ENCODE assay signal across 9 mouse cellular contexts in the genomic region with DNA sequence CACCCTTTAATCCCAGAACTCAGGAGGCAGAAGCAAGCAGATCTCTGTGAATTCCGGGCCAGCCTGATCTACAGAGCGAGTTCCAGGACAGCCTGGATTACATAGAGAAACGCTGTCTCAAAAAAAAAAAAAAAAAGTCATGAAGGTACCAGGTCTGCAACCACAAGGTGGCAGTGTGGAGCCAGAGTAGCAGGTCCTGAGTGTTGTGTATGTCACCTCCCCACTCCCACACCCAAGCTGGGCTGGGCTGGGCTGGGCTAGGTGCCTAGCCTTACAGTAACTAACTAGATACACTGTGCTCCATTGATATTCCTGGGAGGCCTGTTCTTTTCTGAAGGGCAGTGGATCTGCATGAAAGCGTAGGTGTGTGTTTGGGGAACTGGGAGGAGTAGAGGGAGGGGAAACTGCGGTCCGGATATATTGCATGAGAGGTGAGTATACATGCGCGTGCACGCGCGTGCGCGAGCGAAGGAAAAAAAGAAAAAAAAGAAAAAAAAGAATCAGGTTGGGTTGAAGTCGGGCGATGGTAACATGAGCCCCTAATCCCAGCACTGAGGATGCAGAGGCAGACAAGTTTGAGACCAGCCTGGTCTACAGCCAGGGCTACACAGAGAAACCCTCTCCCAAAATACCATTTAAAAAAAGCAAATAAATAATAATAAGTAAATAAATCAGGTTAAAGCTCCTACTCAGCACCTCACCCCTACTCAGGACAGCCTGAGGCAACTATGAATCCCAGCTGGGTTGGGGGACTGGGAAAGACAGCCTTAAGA. TPM values are rescaled to one million over a fixed set of nuclear protein-coding genes. Genes with fewer than 3 reads are reported as not detected.
DNase-seq lines count a peak whose midpoint lies in the region; ATAC-seq lines count a peak whose summit lies in the region.
"Had no signal": no experiment of that assay in that cellular context is flagged by ENCODE, and none has a peak within 500 bp of the region (broad histone marks: within the 10 kb centered on the region; RNA-seq: fewer than 3 reads in every experiment).

No protein-coding gene starts in this region.

- H3K9me3 ChIP-seq in limb, embryonic 11.5 days (ENCODE audit: control insufficient read depth, low read length) = no peaks in the 10 kb centered on the region
- no peaks in the 10 kb centered on the region for H3K9me3 ChIP-seq in stomach, embryonic 16.5 days (replicated peaks; ENCODE audit: control insufficient read depth, low read length)
- H3K9me3 ChIP-seq: hindbrain, embryonic 15.5 days had no signal

- ATAC-seq in limb, embryonic 11.5 days (ENCODE audit: insufficient number of reproducible peaks, low FRiP score, low TSS enrichment, low read depth) = peak; percentile 75; the same call in 1 of the 2 replicates
- peak; percentile 91 for ATAC-seq in monocyte, adult 5-6 weeks (replicated peaks; ENCODE audit: insufficient number of reproducible peaks, low FRiP score, low TSS enrichment, poor library complexity, severe bottlenecking)
- peak; percentile 94 for ATAC-seq in stomach, embryonic 16.5 days (ENCODE audit: insufficient read depth, low FRiP score)

- no peaks in the 10 kb centered on the region for H3K27me3 ChIP-seq in limb, embryonic 11.5 days (ENCODE audit: control insufficient read depth, insufficient read depth, low read length)
- no peaks in the 10 kb centered on the region for H3K27me3 ChIP-seq in stomach, embryonic 16.5 days (ENCODE audit: control insufficient read depth, insufficient read depth, low read length)
- H3K27me3 ChIP-seq: hindbrain, embryonic 15.5 days had no signal

- H3K4me3 ChIP-seq in limb, embryonic 11.5 days (ENCODE audit: low read depth, low read length) = no peak overlapping the region
- H3K4me3 ChIP-seq in stomach, embryonic 16.5 days (replicated peaks; ENCODE audit: low read length) = no peak overlapping the region
- H3K4me3 ChIP-seq: hindbrain, embryonic 15.5 days had no signal

- no peak overlapping the region for H3K4me2 ChIP-seq in limb, embryonic 11.5 days (ENCODE audit: low read depth, severe bottlenecking)
- no peak overlapping the region for H3K4me2 ChIP-seq in stomach, embryonic 16.5 days (ENCODE audit: low read depth, low read length)
- H3K4me2 ChIP-seq: hindbrain, embryonic 15.5 days had no signal

- 82% methylated on average over 16 of the region's 16 CpGs for WGBS in limb, embryonic 11.5 days
- WGBS in stomach, embryonic 16.5 days = 69% methylated on average over 16 of the region's 16 CpGs

- no peak overlapping the region for H3K27ac ChIP-seq in limb, embryonic 11.5 days (replicated peaks; ENCODE audit: low read depth, low read length)
- H3K27ac ChIP-seq in stomach, embryonic 16.5 days (ENCODE audit: low read length) = no peak overlapping the region; the same call in 1 of the 2 replicates
- H3K27ac ChIP-seq: hindbrain, embryonic 15.5 days had no signal

- DNase-seq in 3134 (ENCODE audit: extremely low read depth, insufficient read length, low spot score) = peak; percentile 13
- DNase-seq in WW6 (ENCODE audit: low read depth, low spot score) = peak; percentile 86
- DNase-seq in embryo, embryonic 10 days (ENCODE audit: low spot score) = peak; percentile 85
- peak; percentile 41 for DNase-seq in gastrocnemius, postnatal 25 days
- peak; percentile 74 for DNase-seq in kidney, adult 18-20 months
- peak; percentile 82 for DNase-seq in limb, embryonic 11.5 days (ENCODE audit: low spot score)

- no peaks in the 10 kb centered on the region for H3K36me3 ChIP-seq in limb, embryonic 11.5 days (ENCODE audit: control insufficient read depth, insufficient read depth, low read length)
- no peaks in the 10 kb centered on the region for H3K36me3 ChIP-seq in stomach, embryonic 16.5 days (ENCODE audit: control insufficient read depth, insufficient read depth, low read length)
- H3K36me3 ChIP-seq: hindbrain, embryonic 15.5 days had no signal

- no peak overlapping the region for H3K9ac ChIP-seq in limb, embryonic 11.5 days (ENCODE audit: low read length)
- no peak overlapping the region for H3K9ac ChIP-seq in stomach, embryonic 16.5 days (ENCODE audit: low read length)
- H3K9ac ChIP-seq: hindbrain, embryonic 15.5 days had no signal

- no peaks in the 10 kb centered on the region for H3K4me1 ChIP-seq in limb, embryonic 11.5 days (ENCODE audit: control insufficient read depth, insufficient read depth, low read length)
- no peaks in the 10 kb centered on the region for H3K4me1 ChIP-seq in stomach, embryonic 16.5 days (ENCODE audit: control insufficient read depth, insufficient read depth, low read length)
- H3K4me1 ChIP-seq: hindbrain, embryonic 15.5 days had no signal

RNA-seq across cellular contexts. Expression of a gene that starts 14.5 kb away (rescaled TPM):
- not detected for total RNA-seq in gastrocnemius, postnatal 25 days (2021)
- not detected in 2 replicates for polyA plus RNA-seq in limb, embryonic 11.5 days (2014; fragmentation: Nextera tagmentation; extraction: Ambion mirVana)
- not detected in 3 replicates for total RNA-seq in monocyte, adult 5-6 weeks (2017)
- 0.04 TPM in 1 of 2 replicates, not detected in the other for polyA plus RNA-seq in stomach, embryonic 16.5 days (2015; fragmentation: Nextera tagmentation; extraction: Ambion mirVana)
- polyA plus RNA-seq: hindbrain, embryonic 15.5 days had no signal

RNA-seq across cellular contexts. Expression of a gene that starts 24.6 kb away (rescaled TPM):
- total RNA-seq in gastrocnemius, postnatal 25 days (2021) = under 1 TPM in 1 of 2 experiments, not detected in 1; 0.19 TPM
- 0.13 TPM in 2 replicates for polyA plus RNA-seq in limb, embryonic 11.5 days (2014; fragmentation: Nextera tagmentation; extraction: Ambion mirVana)
- total RNA-seq in monocyte, adult 5-6 weeks (2017) = 11.9 to 16.7 TPM (median 13.9 TPM) in 3 replicates
- 134 and 192 TPM in 2 replicates for polyA plus RNA-seq in stomach, embryonic 16.5 days (2015; fragmentation: Nextera tagmentation; extraction: Ambion mirVana)
- polyA plus RNA-seq: hindbrain, embryonic 15.5 days had no signal

Comparison
In these comparisons a context has a peak if more than half of its experiments do, and no peak if none do; other contexts are left out.
1. DNase-seq: peak in every context shown above with its lines; median percentile 86 in WW6; 85 in embryo, embryonic 10 days; 82 in limb, embryonic 11.5 days; 74 in kidney, adult 18-20 months; 41 in gastrocnemius, postnatal 25 days; 13 in 3134.
2. RNA of a gene that starts 24.6 kb away (total RNA-seq): 11.9 to 16.7 TPM in monocyte, adult 5-6 weeks; 0.19 TPM in gastrocnemius, postnatal 25 days; every median in the first group is over 10 times any median in the second.
3. Peak in every context shown above with its lines, with median percentiles within 50 percentile points of each other: ATAC-seq.